Mouse (Mus musculus) adrenal gland, postnatal 36 days (tissue): ENCODE measurements at regions not wholly inside any gene's neighbourhood (a gene's known extent, or its start where the extent isn't known, plus 50 kb on each side); places are given as distances from the start of the nearest gene placed in this dataset.

Experiments used
- DNase-seq, 2 experiments: peaks; one replicate each; pipeline ENCODE4 v3.0.0; 2021; ENCODE audit warnings: mixed read lengths in 1 of 2

- no peak for DNase-seq
Observed at GRCm38 (mm10) chr8:112212170-112212569, 197.3 kb upstream of the Gm6793 start.

- no peak for DNase-seq
Observed at GRCm38 (mm10) chr8:112196423-112196822, 181.6 kb upstream of the Gm6793 start.

GRCm38 (mm10) chr8:112195880-112196279 is 181.0 kb upstream of the Gm6793 start:
- DNase-seq: no peak

- DNase-seq: peak in 1 of 2 experiments; percentile 3
Observed at GRCm38 (mm10) chr8:112191846-112192245, 177.0 kb upstream of the Gm6793 start.

GRCm38 (mm10) chr8:112189698-112190097 is 174.9 kb upstream of the Gm6793 start:
- no peak for DNase-seq

GRCm38 (mm10) chr8:112170184-112170583 is 155.3 kb upstream of the Gm6793 start:
- DNase-seq: no peak

- no peak for DNase-seq
Observed at GRCm38 (mm10) chr8:112156656-112157055, 141.8 kb upstream of the Gm6793 start.

GRCm38 (mm10) chr8:112138924-112139323 is 124.1 kb upstream of the Gm6793 start:
- no peak for DNase-seq

GRCm38 (mm10) chr8:112130196-112130595 is 115.4 kb upstream of the Gm6793 start:
- no peak for DNase-seq

- DNase-seq: peak; percentile 45 to 50
Observed at GRCm38 (mm10) chr8:112128833-112129518, 114.1 kb upstream of the Gm6793 start.

GRCm38 (mm10) chr8:112111950-112112349 is 97.1 kb upstream of the Gm6793 start:
- DNase-seq: peak in 1 of 2 experiments; percentile 4

- peak; percentile 41 to 58 for DNase-seq
Observed at GRCm38 (mm10) chr8:112097883-112098635, 83.2 kb upstream of the Gm6793 start.

GRCm38 (mm10) chr8:112094881-112095280 is 80.0 kb upstream of the Gm6793 start:
- no peak for DNase-seq

- no peak for DNase-seq
Observed at GRCm38 (mm10) chr8:112093554-112093953, 78.7 kb upstream of the Gm6793 start.

GRCm38 (mm10) chr8:112092831-112093230 is 78.0 kb upstream of the Gm6793 start:
- no peak for DNase-seq

GRCm38 (mm10) chr8:112078621-112079020 is 63.8 kb upstream of the Gm6793 start:
- DNase-seq: no peak

- DNase-seq: no peak
Observed at GRCm38 (mm10) chr8:112072205-112072604, 57.4 kb upstream of the Gm6793 start.

- no peak for DNase-seq
Observed at GRCm38 (mm10) chr8:112070251-112070650, 55.4 kb upstream of the Gm6793 start.
